Mouse (Mus musculus) gastrocnemius, postnatal 36 days (tissue): ENCODE data around the gene Gdf3. TPM values are rescaled to one million over a fixed set of nuclear protein-coding genes. Genes with fewer than 3 reads are reported as not detected.
A peak's percentile ranks its signal among the peaks of the same experiment; 100 is the strongest.

ENCODE experiments used
- DNase-seq, 2 experiments: peaks; one replicate each; pipeline ENCODE4 v3.0.0; 2022
- intact Hi-C: fragments of 180-260 bp; cut with DNase I; formaldehyde crosslinking; loops from one replicate; pipeline ENCODE4 v1.15.1; 2025
- total RNA-seq, 2 experiments: library from RNA; stranded (reverse); gene quantifications; 2 replicates each; pipeline ENCODE4 v1.2.3; 2021

The Gdf3 gene
- total RNA-seq, 2 experiments from 2014 or later = not detected

- intact Hi-C loops = no loop called here
- no peak for DNase-seq
Measured at GRCm38 (mm10) chr6:122569762-122570161, 40.1 kb downstream of the Gdf3 start.

- intact Hi-C loops = no loop called here
- no peak for DNase-seq
Measured at GRCm38 (mm10) chr6:122569113-122569512, 40.8 kb downstream of the Gdf3 start.

GRCm38 (mm10) chr6:122565070-122565784 is 44.7 kb downstream of the Gdf3 start:
- intact Hi-C loops = no loop called here

GRCm38 (mm10) chr6:122562463-122562862 is 47.4 kb downstream of the Gdf3 start:
- intact Hi-C loops = loop anchor here (5.0 kb wide), 1 partner anchor 65 kb away; the partner anchor contains the start of gene Rimklb

More at GRCm38 (mm10) chr6:122565070-122565784, 44.7 kb downstream of the Gdf3 start:
- DNase-seq = no peak

GRCm38 (mm10) chr6:122561005-122561404 is 48.9 kb downstream of the Gdf3 start:
- DNase-seq = no peak
- intact Hi-C loops = loop anchor here (5.0 kb wide), 1 partner anchor 64 kb away; the partner anchor contains the start of gene Rimklb

More at GRCm38 (mm10) chr6:122562463-122562862, 47.4 kb downstream of the Gdf3 start:
- DNase-seq = peak in 1 of 2 experiments; percentile 25

- intact Hi-C loops = loop anchor here (5.0 kb wide), 1 partner anchor 63 kb away; the partner anchor contains the start of gene Rimklb
- peak; percentile 49 to 57 for DNase-seq
Measured at GRCm38 (mm10) chr6:122560427-122560826, 49.5 kb downstream of the Gdf3 start.

GRCm38 (mm10) chr6:122556959-122557561 is 52.8 kb downstream of the Gdf3 start:
- intact Hi-C loops = no loop called here
- peak in 1 of 2 experiments; percentile 27 for DNase-seq

Other genes with a start within 250 kb of the Gdf3 start
- under 1 TPM in 1 of 2 experiments, not detected in 1; 0.79 TPM for gene Rimklb, start 111.3 kb downstream of the Gdf3 start, total RNA-seq
- gene Mfap5, start 104.2 kb downstream of the Gdf3 start, total RNA-seq = 10 to 100 TPM; 36.4 to 38.2 TPM
- not detected for gene Aicda, start 56.3 kb downstream of the Gdf3 start, total RNA-seq
- gene Apobec1, start 7.6 kb downstream of the Gdf3 start, total RNA-seq = 1 to 10 TPM; 2.1 TPM
- not detected for gene Dppa3, start 16.3 kb upstream of the Gdf3 start, total RNA-seq
- not detected for gene Nanog, start 97.4 kb upstream of the Gdf3 start, total RNA-seq
- gene Slc2a3, start 191.6 kb upstream of the Gdf3 start, total RNA-seq = 1 to 10 TPM; 1.0 to 1.2 TPM
- 10 to 100 TPM; 19.8 to 22.4 TPM for gene Foxj2, start 209.8 kb upstream of the Gdf3 start, total RNA-seq
- under 1 TPM; 0.54 to 0.81 TPM for gene C3ar1, start 246.1 kb upstream of the Gdf3 start, total RNA-seq